Mouse (Mus musculus) 416B (cell line): ENCODE measurements at regions not wholly inside any gene's neighbourhood (a gene's known extent, or its start where the extent isn't known, plus 50 kb on each side); places are given as distances from the start of the nearest gene placed in this dataset.

Experiments
- DNase-seq: peaks from one replicate; pipeline ENCODE4 v3.0.0; 2011; ENCODE audit warnings: low read depth

DNA sequence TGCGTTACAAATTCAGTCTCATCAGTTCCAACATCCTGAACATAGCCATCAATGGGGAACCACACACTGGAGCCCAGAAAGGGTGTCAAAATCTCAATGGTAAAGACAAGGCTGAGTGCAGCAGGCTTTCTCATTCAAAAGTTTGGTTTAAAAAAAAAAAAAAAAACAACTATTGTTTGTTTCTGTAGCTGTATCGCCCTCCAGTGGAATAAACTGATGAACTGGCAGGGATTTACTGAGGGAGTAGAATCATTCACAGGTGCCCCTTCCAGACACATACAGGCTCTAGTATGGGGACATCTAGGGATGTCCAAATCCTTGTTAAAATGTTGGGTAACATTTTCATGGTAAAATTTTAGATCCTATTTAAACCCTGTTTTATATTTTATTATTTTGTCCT lies 361.6 kb upstream of the Lmcd1 start:
- peak; percentile 1 for DNase-seq

DNA sequence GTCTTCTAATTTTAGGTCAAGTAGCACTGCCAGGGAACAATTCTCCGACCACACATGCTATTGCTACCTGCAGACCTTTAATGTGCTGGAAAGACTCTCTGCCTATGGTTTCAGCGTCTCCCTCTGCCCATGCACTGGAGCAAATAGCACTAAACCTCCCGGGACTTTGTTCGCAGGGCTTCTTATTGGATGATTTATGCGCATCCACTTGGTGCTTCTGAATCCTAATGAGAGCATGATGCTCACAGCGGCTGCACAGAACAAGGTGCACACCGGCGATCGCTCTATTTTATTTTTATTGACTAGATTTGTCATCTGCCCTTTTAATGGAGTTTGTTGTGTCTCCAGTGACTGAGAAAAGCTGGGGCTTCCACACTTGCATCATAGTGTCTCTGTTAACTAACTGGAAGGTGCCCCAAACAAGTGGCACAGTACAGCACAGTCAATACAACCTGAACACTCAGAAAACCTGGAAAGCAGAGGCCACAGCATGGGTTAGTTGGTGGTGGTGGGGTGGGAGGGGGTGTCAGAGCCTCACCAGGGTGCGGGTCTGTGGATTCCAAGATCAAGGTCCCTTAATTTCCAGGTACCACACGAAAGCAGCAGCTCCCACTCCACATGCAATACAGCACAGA lies 359.7 kb upstream of the Lmcd1 start:
- no peak for DNase-seq

DNA sequence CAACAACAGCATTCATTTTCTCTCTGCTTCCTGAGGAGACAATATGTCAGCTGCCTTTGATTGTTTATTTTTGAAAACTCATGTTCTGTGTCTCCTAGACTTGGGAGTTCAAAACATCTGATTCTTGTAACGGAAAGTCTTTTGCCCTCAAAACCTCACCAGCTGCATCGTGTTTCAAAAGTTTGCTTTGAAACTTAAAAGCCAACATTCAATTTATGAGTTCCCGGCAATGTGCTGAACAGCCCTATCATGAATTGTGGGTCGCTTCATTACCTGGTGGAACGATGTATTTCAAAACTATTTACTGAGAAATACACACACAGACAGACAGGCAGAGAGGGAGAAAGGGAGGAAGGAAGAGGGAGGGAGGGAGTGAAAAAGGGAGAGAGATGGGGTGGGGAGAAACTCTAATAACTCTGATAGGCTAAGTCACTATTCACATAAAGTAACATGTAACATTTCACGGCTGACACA lies 356.3 kb upstream of the Lmcd1 start:
- DNase-seq = no peak

DNA sequence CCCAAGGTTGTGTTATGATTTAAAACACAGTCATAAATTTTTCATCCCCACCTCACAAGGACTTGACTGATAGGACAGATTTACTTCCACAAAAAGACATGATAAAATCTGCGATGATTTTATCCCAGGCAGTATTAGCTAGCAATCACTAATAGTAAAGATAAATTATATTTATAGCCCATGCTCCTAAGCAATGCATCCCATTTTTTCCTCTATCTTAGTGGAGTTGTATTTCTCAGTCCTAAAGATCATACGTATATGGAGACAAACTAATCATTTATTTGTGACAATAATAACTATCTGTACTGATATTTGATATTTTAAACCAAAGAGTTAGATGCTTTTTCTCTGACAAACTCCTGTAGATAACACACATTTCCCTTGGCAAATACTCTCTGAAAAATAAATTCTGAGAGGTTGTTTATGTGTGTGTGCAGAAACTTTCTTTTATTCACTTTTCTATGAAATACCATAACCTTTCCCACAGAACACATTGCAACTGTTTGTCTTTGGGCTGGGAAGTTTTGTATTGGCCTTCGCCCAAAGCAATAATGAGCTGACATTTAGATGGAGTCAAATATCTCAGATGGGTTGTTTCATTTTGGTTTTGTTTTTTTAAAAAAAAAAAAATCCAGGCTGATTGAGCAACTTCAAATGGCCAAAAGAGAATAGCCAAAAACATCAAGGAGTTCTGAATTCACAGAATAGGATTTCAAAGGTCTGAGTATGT lies 355.5 kb upstream of the Lmcd1 start:
- DNase-seq = no peak

DNA sequence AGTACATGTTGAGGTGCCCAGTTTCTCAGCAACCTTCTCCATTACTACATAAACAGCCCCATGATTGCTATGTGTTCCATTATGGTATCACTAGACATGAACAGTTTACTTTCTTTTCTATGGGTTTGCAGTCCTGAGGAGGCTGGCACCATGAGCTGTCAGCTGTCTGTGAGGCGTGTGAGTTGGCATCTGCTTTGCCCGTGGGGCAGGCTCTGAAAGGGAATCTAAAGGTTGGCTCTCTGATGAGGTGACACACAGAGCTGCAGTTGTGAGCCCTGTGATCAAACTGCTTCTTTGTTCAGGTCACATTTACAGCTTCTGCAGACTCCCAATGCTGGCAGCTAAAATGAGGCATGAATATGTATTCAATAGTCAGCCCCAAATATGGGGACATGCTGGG lies 341.0 kb upstream of the Lmcd1 start:
- no peak for DNase-seq

DNA sequence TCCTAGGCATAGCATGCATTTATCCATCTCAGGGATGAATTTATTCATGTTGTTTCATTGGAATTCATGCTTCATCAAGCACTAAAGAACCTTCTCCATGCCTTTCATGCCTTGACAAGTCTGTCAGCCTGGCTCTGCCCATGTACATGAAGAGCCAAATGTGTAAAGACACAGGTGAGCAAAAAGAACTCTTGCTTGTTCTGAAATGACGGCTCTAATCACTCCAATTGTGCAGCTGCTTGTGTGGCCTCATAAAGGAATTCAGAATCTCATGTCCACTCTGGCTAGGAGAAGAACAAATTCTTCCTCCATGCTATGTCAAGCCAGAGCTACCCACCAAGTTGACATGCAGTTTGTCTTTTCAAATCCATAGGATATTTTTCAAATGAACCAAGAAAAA lies 319.2 kb upstream of the Lmcd1 start:
- no peak for DNase-seq

DNA sequence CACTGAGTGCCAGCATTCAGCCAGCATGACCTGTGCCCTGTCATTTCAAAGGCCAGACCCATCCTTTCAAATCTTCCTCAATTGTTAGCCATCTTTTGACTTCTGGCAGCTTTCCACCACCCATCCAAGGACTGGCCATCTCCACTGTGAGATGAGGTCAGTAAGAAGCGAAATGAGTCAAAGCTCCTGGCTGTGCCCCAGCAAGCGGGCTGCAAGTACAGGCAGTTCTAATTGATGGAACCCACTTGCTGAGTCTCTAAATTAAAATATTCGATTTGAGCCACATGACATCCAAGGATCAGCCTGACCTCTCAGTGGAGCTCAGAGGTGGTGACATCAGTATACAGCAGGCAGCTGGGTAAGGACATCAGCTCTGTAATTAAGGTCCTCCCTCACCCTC lies 307.8 kb upstream of the Lmcd1 start:
- DNase-seq = no peak

DNA sequence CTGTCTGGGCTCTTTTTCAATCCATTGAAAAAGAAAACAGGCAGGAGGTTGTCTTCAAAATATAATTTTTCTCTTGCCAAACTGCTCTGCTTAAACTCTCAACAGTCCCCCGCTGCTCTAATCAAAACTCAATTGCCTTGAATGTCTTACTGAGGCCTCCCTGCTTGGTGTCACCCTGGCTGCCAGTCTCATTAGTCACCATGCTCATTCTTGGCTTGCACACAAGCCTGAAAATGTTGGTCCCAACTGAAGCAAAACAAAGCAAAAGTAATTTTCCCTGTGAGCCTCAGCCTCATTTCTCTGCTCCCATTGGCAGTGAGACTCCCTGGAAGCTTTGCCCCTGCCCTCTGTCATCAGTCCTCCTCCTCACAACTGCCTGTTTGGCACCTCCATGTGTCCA lies 288.1 kb upstream of the Lmcd1 start:
- DNase-seq = no peak

DNA sequence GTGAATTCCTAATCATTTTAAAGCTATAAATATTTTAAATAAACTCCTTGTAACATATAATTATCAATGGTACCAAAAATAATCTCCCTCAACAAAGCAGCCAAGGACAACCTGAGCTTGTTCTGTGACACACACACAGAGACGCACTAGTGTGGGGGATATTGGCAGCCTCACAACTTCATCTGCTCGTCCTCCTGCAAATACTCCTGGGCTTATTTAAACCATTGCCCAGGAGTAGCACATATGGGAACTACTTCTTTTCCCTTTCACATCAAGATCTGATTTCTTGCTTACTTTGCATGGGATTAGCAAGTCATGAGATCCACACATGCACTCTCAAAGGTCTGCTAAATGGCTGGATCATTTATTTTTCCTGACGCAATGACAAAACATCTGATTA lies 277.7 kb upstream of the Lmcd1 start:
- no peak for DNase-seq

DNA sequence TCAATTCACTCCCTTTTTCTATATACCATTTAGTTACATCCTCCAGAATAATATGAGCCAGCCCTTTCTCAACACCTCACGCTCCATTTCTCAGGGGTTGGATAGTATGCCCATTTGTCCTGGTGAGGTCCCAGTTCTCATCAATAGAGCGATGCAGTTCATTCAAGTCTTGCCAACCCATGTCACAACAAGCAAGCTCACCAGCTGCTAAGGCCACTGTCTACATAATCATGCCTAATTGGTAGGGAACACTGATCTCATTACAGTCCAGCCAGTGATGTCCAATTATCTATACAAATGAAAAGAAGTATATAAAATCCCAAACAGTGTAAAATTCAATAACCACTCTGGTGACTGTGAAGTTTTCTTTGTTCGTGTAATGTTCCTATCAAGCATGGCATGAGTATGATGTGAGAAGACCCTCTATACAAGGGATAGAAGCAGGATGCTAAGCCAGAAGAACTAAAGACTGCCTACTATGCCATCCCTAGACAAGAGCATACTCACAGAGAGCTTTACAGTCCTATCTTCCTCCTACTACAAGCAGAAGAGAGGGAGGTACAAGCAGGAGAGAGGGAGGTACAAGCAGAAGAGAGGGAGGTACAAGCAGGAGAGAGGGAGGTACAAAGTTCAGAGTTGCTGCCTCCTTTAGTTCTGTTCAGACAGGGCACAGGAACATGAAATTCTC lies 269.6 kb upstream of the Lmcd1 start:
- no peak for DNase-seq

DNA sequence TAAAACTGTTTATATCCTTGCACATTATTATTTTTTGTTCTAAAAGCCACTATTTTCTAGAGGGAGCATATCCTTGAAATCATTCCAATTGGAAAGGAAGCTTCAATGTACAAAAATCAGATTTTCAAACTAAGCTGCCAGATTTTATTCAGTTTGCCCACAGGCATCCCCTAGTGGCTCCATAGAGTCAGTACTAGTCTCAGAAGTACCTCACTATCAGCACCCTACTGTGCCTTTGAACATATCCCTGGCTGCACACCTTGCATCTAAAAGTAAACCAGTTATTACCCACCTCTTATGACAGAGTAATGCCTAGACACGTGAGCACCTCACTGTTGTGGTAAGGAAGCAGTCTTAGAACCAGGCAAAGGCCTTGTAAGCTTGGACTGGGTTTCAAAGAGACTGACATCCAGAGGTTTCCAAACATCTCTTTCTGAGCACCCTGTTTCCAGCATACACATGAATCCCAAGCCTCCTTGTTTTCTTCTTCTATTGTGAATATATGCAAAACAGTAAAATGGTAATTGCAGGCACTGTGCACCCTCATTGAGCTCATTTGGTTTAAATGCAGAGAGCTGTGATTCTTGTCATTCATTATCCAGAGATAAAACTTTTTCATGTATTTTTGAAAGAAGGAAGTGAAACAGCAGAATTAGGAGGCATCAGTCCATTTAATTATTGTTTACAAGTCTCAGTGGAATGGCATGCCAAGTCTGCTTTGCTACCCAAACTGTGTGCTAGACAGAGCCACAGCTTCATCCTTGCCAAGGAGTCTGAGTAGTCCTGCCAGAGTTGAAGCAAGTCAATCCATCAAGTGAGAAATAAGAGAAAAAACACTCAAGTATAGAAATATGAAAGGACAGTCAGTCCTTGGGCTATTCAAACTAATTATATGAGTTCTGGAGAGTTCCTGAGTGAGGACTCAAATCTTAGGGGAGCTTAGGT lies 247.0 kb upstream of the Lmcd1 start:
- no peak for DNase-seq

DNA sequence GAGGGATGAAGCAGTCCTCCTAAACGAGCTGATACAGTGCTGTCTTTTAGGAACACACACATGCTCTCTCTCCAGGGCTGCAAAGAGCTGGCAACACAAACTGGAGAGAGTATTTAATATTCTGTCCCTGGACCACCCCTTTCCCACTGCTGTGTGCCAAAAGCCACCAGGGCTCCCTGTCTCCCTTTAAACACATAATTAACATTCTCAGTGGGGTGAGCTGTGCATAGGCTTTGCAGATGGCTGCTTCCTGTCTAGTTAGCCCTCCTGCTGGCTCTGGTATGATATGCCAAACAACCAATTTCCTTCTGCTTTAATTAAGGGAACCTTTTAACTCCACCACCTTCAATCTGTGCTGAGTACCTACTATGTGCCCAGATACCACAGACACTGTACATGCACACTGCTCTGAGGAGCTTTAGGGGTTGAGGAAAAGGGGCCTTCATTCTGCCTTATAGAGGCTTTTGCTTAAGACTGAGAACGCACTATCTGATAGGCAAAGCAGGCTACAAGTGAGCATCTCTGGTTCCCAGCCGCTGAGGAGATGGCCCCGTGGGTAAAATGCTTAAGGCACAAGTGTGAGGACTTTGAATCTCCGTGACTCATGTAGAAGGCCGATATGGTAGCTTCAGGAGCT lies 222.9 kb upstream of the Lmcd1 start:
- DNase-seq = no peak

DNA sequence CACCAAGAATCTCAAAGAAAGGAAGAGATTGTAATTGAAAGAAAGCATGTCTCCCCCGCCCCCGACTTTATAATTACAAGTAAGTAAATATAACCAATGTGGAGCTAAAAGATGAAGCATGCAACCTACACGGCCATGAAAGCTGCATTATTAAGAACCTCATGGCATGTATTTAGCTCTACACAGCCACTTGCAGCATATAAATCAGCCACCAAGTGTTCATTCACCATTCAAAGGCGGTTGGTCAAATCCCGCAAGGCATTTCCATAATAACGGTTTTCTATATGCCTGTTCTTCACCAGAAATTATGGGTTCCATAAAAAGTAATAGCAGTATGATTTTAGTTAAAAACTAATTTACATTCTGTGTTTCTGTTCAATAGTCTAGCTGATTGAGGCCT lies 221.4 kb upstream of the Lmcd1 start:
- DNase-seq = no peak

DNA sequence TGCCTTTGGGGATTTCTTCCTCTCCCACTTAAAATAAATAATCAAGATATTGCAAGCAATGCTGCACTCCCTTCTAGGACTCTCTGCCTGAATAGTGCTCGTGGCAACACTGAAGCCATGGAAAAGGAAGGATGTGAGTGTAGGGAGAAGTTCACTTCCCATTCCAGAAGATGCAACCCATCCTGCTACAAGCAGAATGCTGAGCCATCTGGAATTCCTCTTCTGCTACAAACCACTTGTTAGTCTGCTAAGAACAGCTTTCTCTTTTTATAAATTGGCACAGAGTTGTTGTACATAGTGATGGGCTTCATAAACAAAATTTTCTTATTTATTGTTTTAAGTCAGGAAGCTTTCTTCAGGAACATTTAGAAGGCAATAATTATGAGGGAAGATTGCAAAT lies 215.7 kb upstream of the Lmcd1 start:
- no peak for DNase-seq

DNA sequence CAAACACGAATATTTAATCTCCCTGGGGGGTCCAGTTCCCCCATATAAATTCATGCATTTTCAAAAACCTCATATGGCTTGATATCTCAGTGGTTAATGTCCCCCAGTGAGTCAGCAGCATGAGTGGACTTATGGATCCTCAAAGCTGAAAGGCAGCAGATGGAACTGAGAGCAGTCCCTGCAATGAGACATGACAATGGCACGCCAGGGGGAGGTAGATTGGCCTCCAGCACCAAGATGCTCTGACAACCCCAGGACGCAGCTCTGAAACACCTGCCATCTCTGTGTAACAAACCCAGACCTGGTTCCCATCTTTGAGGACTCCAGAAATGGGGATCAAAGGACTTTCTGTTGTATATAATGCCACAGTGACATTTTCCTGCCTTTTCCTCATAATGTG lies 210.6 kb upstream of the Lmcd1 start:
- no peak for DNase-seq

DNA sequence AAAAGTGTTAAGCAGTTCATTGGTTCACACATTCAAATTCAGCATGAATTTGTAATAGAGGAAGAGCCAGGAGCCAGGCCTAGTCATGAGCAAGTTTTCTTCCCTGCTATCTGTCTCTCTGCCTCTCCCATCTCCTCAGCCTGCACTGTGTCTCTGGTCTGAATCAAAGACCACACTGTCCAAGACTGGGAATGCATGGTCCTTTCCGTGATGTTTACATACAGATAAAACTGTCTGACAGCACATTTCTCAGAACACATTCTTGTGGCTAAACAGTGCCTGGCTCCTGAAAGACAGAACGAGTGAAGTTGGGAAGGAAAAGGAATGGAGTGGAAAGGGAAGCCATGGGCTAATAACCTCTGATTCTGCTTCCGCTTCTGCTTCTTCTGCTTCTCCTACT lies 183.0 kb upstream of the Lmcd1 start:
- DNase-seq = no peak

DNA sequence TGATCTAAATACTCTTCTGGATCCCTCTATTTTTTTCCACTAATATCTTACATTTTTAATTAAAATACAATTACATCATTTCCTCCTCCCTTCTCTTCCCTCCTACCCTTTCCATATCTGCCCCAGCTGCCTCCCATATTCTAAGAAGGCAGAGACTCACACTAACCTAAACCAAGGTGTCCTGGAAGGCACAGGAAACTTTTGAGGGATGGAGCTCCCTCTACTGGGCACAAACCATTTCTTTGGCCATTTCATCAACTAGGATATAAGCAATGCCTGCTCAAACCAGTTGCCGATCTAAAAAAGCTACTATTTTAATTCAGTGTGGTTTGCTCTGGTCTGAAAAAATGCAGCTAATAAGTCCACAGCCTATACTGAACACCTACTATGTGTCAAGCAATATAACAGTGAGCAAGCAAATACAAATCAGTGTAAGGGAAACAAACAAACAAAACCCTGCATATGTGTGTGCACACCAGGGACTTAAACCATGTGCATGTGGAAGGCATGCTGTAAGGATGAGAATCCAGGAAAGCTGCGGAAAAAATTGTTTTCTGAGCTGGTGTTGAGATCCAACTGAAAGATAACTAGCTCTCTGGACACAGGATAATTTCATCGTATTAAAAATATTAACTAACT lies 182.3 kb upstream of the Lmcd1 start:
- peak; percentile 42 for DNase-seq

DNA sequence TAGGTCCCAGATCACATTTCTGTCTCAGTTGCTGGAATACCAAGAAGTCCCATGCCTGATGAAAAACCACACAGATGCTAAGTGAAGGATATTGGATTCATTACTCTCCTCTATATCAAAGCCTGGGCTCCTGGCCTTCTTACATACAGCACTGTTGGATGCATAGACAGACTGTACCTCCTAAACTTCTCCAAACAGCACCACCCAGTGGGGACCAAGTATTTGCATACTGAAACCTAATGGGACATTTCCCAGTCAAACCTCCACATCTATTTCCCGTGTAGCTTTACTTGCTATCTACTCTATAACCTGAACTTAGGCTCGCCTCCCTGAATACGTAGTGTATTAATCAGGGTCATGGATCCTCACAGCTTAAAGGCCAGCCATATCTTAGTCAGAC lies 180.3 kb upstream of the Lmcd1 start:
- DNase-seq = peak; percentile 25

DNA sequence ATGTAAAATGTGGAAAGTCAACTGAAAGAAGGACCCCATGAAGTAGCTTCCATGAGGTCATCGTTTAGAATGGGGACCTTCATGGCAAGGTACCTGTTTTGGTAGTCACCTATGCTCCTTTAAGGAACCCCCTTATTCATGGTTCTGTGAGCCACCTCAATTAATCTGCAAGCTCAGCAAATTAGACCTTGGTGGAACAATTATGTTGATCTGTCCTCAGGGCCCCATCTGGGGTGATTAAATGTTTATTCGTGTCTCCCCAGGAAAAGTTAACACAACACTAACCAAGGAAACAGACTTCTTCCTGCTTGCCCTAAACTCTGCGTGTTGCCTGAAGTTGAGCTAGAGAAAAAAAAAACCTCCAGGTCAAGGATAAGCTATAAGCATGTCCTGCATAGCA lies 175.9 kb upstream of the Lmcd1 start:
- DNase-seq = no peak

DNA sequence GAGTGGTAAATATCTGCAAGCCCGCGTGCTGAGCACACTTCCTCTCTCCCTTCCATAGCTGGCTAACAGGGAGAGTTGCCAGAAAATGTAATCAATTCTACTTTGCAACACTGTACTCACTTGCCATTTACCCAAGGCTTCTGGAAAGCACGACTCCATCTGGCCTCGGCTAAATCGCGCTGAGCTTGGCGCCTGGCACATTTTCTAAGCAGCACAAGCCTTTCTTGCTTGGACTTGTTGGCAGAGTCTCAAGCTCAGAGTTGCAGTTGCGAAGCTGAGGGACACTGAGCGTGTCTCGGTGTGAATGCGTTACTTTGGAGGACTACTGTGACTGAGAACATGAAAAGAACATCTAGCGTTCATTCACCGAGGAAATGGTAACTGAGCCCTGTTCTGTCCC lies 164.9 kb upstream of the Lmcd1 start:
- no peak for DNase-seq

DNA sequence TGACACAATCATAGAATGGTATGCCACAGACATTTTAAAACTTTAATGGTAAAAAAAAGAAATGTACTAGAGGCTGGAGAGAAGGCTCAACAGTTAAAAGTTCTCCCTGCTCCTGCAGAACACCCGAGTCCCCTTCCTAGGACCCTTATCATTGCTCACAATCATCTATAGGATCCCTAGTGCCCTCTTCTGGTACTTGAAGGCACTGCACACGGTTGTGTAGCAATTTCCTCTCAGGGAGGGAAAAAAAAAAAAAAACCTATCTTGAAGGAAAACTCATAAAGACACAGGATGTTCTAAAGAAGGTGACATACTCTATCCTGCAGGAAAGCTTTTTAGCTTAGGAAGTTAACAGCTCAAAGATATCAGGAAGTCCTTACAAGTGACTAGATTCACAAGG lies 154.4 kb upstream of the Lmcd1 start:
- peak; percentile 15 for DNase-seq
